Comparison of ENCODE assay signal across 13 mouse cellular contexts in genomic region chr14:122388431-122389031, GRCm38 (mm10).
DNase-seq lines count a peak whose midpoint lies in the region; ATAC-seq lines count a peak whose summit lies in the region.
"Had no signal": no experiment of that assay in that cellular context is flagged by ENCODE, and none has a peak within 500 bp of the region (broad histone marks: within the 10 kb centered on the region; RNA-seq: fewer than 3 reads in every experiment).

No protein-coding gene starts in this region.

- no peak overlapping the region for H3K9ac ChIP-seq in hindbrain, embryonic 15.5 days
- no peak overlapping the region for H3K9ac ChIP-seq in hindbrain, embryonic 13.5 days
- H3K9ac ChIP-seq in forebrain, embryonic 16.5 days (replicated peaks; ENCODE audit: low read depth, low read length): peak overlapping the region; percentile 6; the same call in 1 of the 2 replicates
- H3K9ac ChIP-seq: lung, embryonic 15.5 days had no signal

- 49% methylated on average over 19 of the region's 19 CpGs for whole genome bisulfite sequencing in hindbrain, embryonic 15.5 days
- 49% methylated on average over 19 of the region's 19 CpGs for WGBS in hindbrain, embryonic 13.5 days
- WGBS in forebrain, embryonic 16.5 days: 31% methylated on average over 19 of the region's 19 CpGs

- H3K9me3 ChIP-seq in hindbrain, embryonic 15.5 days: no peaks in the 10 kb centered on the region
- H3K9me3 ChIP-seq in hindbrain, embryonic 13.5 days: no peaks in the 10 kb centered on the region
- no peaks in the 10 kb centered on the region for H3K9me3 ChIP-seq in forebrain, embryonic 16.5 days (ENCODE audit: control insufficient read depth, low read length)
- H3K9me3 ChIP-seq: G1E; lung, embryonic 15.5 days had no signal

- peak; percentile 43 for DNase-seq in ZHBTc4 (ENCODE audit: low read depth, low spot score)
- peak; percentile 50 to 69 for DNase-seq in cerebellum, adult 18-20 months
- no peak for DNase-seq in adrenal gland, postnatal 4 days (ENCODE audit: low spot score in 2 of 2)
- no peak for DNase-seq in heart, adult 18-20 months
- no peak for DNase-seq in right cerebral cortex, postnatal 36 days (ENCODE audit: low spot score in 2 of 2)
- DNase-seq: adrenal gland, postnatal 10 days; liver had no signal

- no peak for ATAC-seq in hindbrain, embryonic 15.5 days (ENCODE audit: low FRiP score, low read depth)
- no peak for ATAC-seq in hindbrain, embryonic 13.5 days (ENCODE audit: low FRiP score)
- no peak for ATAC-seq in forebrain, embryonic 16.5 days

- peaks cover 5% of the 10 kb centered on the region for H3K27me3 ChIP-seq in hindbrain, embryonic 15.5 days
- peaks cover 39% of the 10 kb centered on the region for H3K27me3 ChIP-seq in hindbrain, embryonic 13.5 days
- H3K27me3 ChIP-seq in forebrain, embryonic 16.5 days (replicated peaks; ENCODE audit: control insufficient read depth, insufficient read depth, low read length): peaks cover 12% of the 10 kb centered on the region
- H3K27me3 ChIP-seq: lung, embryonic 15.5 days had no signal

- no peaks in the 10 kb centered on the region for H3K4me1 ChIP-seq in hindbrain, embryonic 15.5 days (replicated peaks)
- H3K4me1 ChIP-seq in hindbrain, embryonic 13.5 days (replicated peaks): peaks cover 22% of the 10 kb centered on the region; the same call in 1 of the 2 replicates
- H3K4me1 ChIP-seq in forebrain, embryonic 16.5 days (replicated peaks; ENCODE audit: control insufficient read depth, insufficient read depth, low read length): peaks cover 17% of the 10 kb centered on the region
- H3K4me1 ChIP-seq: lung, embryonic 15.5 days had no signal

- H3K36me3 ChIP-seq in hindbrain, embryonic 15.5 days: no peaks in the 10 kb centered on the region
- H3K36me3 ChIP-seq in hindbrain, embryonic 13.5 days: no peaks in the 10 kb centered on the region
- no peaks in the 10 kb centered on the region for H3K36me3 ChIP-seq in forebrain, embryonic 16.5 days (ENCODE audit: control insufficient read depth, insufficient read depth)
- H3K36me3 ChIP-seq: lung, embryonic 15.5 days had no signal

- peak overlapping the region; percentile 54 for H3K27ac ChIP-seq in hindbrain, embryonic 15.5 days (replicated peaks)
- no peak overlapping the region for H3K27ac ChIP-seq in hindbrain, embryonic 13.5 days
- no peak overlapping the region for H3K27ac ChIP-seq in forebrain, embryonic 16.5 days (ENCODE audit: low read length)
- H3K27ac ChIP-seq: layer of hippocampus, adult 2 months; lung, embryonic 15.5 days had no signal

- 0 out of 2 replicates have a peak overlapping the region, but pooled peaks have one; percentile 7 for H3K4me2 ChIP-seq in hindbrain, embryonic 15.5 days
- no peak overlapping the region for H3K4me2 ChIP-seq in hindbrain, embryonic 13.5 days
- H3K4me2 ChIP-seq in forebrain, embryonic 16.5 days (ENCODE audit: low read length): 0 out of 2 replicates have a peak overlapping the region, but pooled peaks have one; percentile 11
- H3K4me2 ChIP-seq: lung, embryonic 15.5 days had no signal

- no peak overlapping the region for H3K4me3 ChIP-seq in hindbrain, embryonic 15.5 days
- H3K4me3 ChIP-seq in hindbrain, embryonic 13.5 days: no peak overlapping the region
- H3K4me3 ChIP-seq in forebrain, embryonic 16.5 days (replicated peaks; ENCODE audit: low read length): no peak overlapping the region
- H3K4me3 ChIP-seq: layer of hippocampus, adult 2 months; lung, embryonic 15.5 days had no signal

Comparison
In these comparisons a context has a peak if more than half of its experiments do, and no peak if none do; other contexts are left out.
1. DNase-seq: peak in ZHBTc4 (single experiment) and cerebellum, adult 18-20 months (2 of 2); none in adrenal gland, postnatal 4 days (0 of 2), heart, adult 18-20 months (0 of 2) and right cerebral cortex, postnatal 36 days (0 of 2).